Mouse (Mus musculus) liver, adult 2 months (tissue): Measurements from ENCODE around the gene Micu1. TPM values are rescaled to one million over a fixed set of nuclear protein-coding genes. Genes with fewer than 3 reads are reported as not detected.

Experiments
- DNase-seq: peaks from one replicate; pipeline ENCODE4 v3.0.0-alpha.2; 2011; ENCODE audit warnings: low read depth, low spot score; ENCODE audit errors: extremely low read depth
- H3K27ac ChIP-seq: fragments of 200-500 bp; replicated peaks from 2 replicates; pipeline ENCODE4 v1.5.1; 2012; ENCODE audit warnings: low read depth, mild to moderate bottlenecking, control low read depth, inconsistent platforms, low read length; ENCODE audit not compliant: insufficient read depth
- H3K27me3 ChIP-seq: fragments of 200-500 bp; 2 replicates; pipeline ENCODE4 v1.6.1; 2012; ENCODE audit warnings: mild to moderate bottlenecking, moderate library complexity, low read length, inconsistent platforms; ENCODE audit not compliant: control insufficient read depth, insufficient read depth
- H3K36me3 ChIP-seq: fragments of 200-500 bp; 2 replicates; pipeline ENCODE4 v1.6.1; 2012; ENCODE audit warnings: low read length, inconsistent platforms; ENCODE audit not compliant: control insufficient read depth, insufficient read depth
- H3K4me1 ChIP-seq: fragments of 200-500 bp; 2 replicates; pipeline ENCODE4 v1.6.1; 2011; ENCODE audit warnings: low read length; ENCODE audit not compliant: control insufficient read depth, insufficient read depth
- H3K4me3 ChIP-seq: fragments of 200-500 bp; 2 replicates; pipeline ENCODE4 v1.5.1; 2011; ENCODE audit warnings: low read depth, mild to moderate bottlenecking, control low read depth, low read length, moderate library complexity; ENCODE audit not compliant: insufficient read depth
- H3K79me2 ChIP-seq: fragments of 200-500 bp; 2 replicates; pipeline ENCODE4 v1.6.1; 2012; ENCODE audit warnings: inconsistent platforms, mild to moderate bottlenecking, low read length, moderate library complexity; ENCODE audit not compliant: control insufficient read depth, insufficient read depth
- H3K9ac ChIP-seq: fragments of 200-500 bp; 2 replicates; pipeline ENCODE4 v1.6.1; 2012; ENCODE audit warnings: low read depth, mild to moderate bottlenecking, control low read depth, inconsistent platforms, low read length
- CTCF ChIP-seq: fragments of 200-500 bp; IDR thresholded peaks from 2 replicates; pipeline ENCODE4 v1.5.1; 2011; ENCODE audit warnings: low read depth, low read length, control low read depth
- POLR2A ChIP-seq: fragments of 200-500 bp; IDR thresholded peaks from 2 replicates; pipeline ENCODE4 v1.6.1; 2011; ENCODE audit warnings: low read length, control low read depth; ENCODE audit not compliant: insufficient read depth; ENCODE audit errors: extremely low read depth
- WGBS: fragments of 180-500 bp; shearing (Covaris S2); methylation state at CpG from one replicate; pipeline ENCODE4 v1.1.7; 2018; 5-methylcytosine and 5-hydroxymethylcytosine counted together
- polyA plus RNA-seq: library from polyadenylated mRNA; depleted of rRNA; stranded (reverse); fragments of >200 nt; gene quantifications from 2 replicates; pipeline ENCODE4 v1.2.3, GENCODE M21; 2012
- total RNA-seq: library from RNA; depleted of rRNA; stranded (reverse); fragments of >200 nt; gene quantifications from 2 replicates; pipeline ENCODE4 v1.2.3, GENCODE M21; 2014

Gene Micu1
- total and polyA plus RNA-seq, 2 experiments, result 24.1 to 24.4 TPM

DNA sequence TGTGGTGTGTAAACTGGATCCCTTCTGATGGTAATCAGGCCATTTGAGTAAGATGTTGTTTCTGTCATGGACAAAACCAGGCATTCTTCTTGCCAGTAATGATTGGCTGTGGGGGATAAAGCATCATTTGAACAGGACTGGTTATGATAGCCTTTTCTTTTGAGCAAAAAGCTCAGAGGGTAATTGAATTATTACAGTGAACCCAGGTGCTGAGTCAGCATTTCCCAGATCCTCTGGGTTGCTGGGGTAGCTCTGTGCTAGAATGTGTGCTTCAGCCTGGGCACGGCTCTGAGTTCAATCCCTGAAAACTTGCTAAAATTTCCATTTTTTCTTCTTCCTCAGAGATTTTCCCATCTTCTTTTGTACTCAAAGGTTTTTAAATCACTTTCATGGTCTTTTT, 52.6 kb downstream of the Micu1 start:
- H3K4me1 ChIP-seq, result no peaks in the 10 kb centered on the region
- H3K4me3 ChIP-seq, result no peak overlapping the region
- no peaks in the 10 kb centered on the region for H3K79me2 ChIP-seq
- no peak overlapping the region for H3K27ac ChIP-seq
- no peaks in the 10 kb centered on the region; the same call in 1 of the 2 replicates for H3K36me3 ChIP-seq
- DNase-seq, result no peak
- TF ChIP-seq POLR2A (no peak), CTCF (no peak)
- no peak overlapping the region for H3K9ac ChIP-seq
- 97% methylated on average over 1 of the region's 1 CpGs for WGBS
- no peaks in the 10 kb centered on the region for H3K27me3 ChIP-seq

DNA sequence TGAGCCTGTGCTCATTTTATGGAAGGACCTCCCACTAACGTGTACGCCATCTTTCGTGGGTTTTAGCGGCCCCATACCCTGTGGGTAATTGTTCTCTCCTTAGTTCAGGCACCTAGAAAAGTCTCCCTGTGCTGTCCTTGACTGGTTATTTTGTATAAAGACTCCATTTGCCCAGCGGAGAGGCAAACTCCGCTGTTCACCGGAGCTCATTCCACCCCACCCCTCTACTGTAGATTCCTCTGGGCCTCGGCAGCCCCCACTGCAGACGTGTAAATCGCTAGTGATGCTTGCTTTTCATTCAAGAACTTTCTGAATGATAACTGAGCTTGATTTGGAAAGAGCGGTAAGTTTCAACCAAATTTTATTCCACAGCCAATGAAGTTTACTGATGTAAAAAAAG, 53.4 kb downstream of the Micu1 start:
- Histone ChIP-seq H3K4me1 (no peaks in the 10 kb centered on the region), H3K27me3 (no peaks in the 10 kb centered on the region), H3K79me2 (no peaks in the 10 kb centered on the region), H3K4me3 (no peak overlapping the region), H3K27ac (no peak overlapping the region), H3K9ac (no peak overlapping the region), H3K36me3 (no peaks in the 10 kb centered on the region; the same call in 1 of the 2 replicates)
- no peak for DNase-seq
- WGBS, result 97% methylated on average over 11 of the region's 11 CpGs
- no peak for TF ChIP-seq CTCF
- no peak for TF ChIP-seq POLR2A

DNA sequence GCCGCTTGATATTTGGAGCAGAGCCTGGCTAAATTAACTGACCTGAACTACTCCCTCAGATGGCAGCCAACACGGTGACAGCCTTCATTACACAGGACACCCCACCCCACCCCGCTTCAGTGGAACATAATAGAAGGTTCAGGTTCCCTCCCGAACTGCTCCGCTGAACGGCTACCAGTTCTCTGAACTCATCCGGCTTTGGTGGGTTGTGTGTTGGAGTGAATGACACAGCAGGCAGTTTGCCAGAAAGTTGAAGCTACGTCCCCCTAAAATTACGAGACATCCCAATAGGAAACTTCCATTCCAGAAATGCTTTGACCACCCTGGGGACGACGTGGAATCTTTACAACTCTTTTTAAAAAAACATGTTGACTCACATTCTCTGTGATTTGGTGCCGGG, 53.8 kb downstream of the Micu1 start:
- H3K4me1 ChIP-seq, result no peaks in the 10 kb centered on the region
- no peak overlapping the region for H3K27ac ChIP-seq
- DNase-seq, result no peak
- 94% methylated on average over 12 of the region's 12 CpGs for WGBS
- H3K4me3 ChIP-seq, result no peak overlapping the region
- H3K27me3 ChIP-seq, result no peaks in the 10 kb centered on the region
- H3K36me3 ChIP-seq, result no peaks in the 10 kb centered on the region
- H3K79me2 ChIP-seq, result no peaks in the 10 kb centered on the region
- no peak overlapping the region for H3K9ac ChIP-seq
- TF ChIP-seq POLR2A, result no peak
- TF ChIP-seq CTCF, result no peak

DNA sequence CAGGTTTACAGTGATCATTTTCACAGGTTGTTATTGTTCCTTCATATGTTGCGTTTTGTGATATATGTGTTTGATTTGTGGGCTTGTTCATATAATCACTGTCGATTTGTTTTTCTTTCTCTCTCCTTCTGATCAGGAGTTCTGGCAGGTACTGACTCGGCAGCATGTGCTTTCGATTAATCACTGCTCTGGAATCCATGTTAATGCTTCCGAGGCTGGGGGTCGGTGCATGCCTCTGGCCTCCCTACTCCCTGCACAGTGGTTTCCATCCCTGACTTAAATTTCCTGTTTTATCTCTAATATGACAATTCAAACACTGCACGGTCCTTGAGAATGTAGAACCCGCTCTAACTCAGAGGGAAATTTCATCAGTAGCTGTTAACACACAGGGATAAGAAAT, 54.3 kb downstream of the Micu1 start:
- no peaks in the 10 kb centered on the region for H3K79me2 ChIP-seq
- H3K4me1 ChIP-seq, result no peaks in the 10 kb centered on the region
- 86% methylated on average over 8 of the region's 8 CpGs for WGBS
- H3K27ac ChIP-seq, result no peak overlapping the region
- DNase-seq, result no peak
- H3K4me3 ChIP-seq, result no peak overlapping the region
- H3K36me3 ChIP-seq, result no peaks in the 10 kb centered on the region
- TF ChIP-seq POLR2A (no peak), CTCF (no peak)
- no peaks in the 10 kb centered on the region for H3K27me3 ChIP-seq
- H3K9ac ChIP-seq, result no peak overlapping the region

DNA sequence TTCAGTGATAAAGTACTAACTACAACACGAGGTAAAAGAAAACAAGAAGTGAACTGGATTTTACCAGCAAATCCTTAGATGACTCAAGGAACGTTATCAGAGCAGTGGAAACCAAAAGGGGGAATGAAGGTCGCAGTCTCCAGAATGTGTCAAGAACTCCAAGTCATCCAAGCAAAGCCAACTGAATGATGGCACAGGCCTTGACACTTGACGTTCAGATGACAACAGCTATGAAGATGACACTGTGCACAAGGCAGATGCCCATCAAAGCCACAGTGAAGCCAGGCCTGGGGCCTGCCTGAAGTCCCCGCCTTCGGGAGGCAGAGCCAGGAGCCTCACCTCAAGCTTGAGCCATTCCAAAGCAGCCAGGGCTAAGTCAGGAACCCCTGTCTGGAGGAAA, 62.5 kb downstream of the Micu1 start:
- Histone ChIP-seq H3K27me3 (no peaks in the 10 kb centered on the region), H3K79me2 (no peaks in the 10 kb centered on the region), H3K4me3 (no peak overlapping the region), H3K36me3 (no peaks in the 10 kb centered on the region), H3K27ac (no peak overlapping the region), H3K9ac (no peak overlapping the region), H3K4me1 (peaks cover 8% of the 10 kb centered on the region)
- 95% methylated on average over 6 of the region's 6 CpGs for WGBS
- TF ChIP-seq CTCF (no peak), POLR2A (no peak)
- no peak for DNase-seq

DNA sequence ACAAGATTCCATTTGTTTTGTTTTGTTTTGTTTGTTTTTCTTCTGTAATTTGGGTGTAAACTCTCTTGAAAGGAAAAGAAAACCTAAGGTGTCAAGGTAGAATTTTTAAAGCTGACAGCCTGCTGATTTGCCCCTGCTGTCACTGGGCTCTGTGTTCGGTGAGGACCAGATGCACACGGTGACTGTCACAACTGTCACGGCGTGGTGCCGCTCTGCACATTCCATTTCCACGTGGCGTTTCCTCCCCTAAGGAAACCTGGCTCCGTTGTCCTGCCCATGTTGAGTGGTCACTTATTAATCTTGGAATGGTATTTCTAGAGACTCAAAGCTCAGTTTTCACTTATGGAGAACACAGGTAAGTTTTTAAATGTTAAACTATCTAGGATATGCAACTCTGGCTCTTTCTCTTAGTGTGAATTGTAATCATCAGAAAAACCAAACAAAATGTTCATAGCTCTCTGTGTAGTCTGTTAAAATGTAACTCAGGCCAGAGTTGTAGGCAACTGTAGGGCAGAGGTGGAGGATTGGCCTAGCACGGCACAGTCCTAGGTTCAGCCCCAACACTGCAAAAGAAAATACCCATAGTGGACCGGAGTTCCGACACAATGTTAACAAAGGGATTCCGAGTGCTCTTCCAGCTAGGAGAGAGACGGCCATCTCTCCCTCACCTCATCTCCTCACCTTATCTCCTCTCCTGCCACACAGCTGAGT, 66.2 kb downstream of the Micu1 start:
- peak overlapping the region; percentile 36; the same call in 1 of the 2 replicates for H3K4me3 ChIP-seq
- H3K4me1 ChIP-seq, result peaks cover 8% of the 10 kb centered on the region
- 28% methylated on average over 13 of the region's 13 CpGs for WGBS
- no peaks in the 10 kb centered on the region for H3K27me3 ChIP-seq
- no peaks in the 10 kb centered on the region for H3K79me2 ChIP-seq
- H3K9ac ChIP-seq, result no peak overlapping the region
- TF ChIP-seq POLR2A, result no peak
- TF ChIP-seq CTCF, result no peak
- H3K27ac ChIP-seq, result peak overlapping the region; percentile 57
- no peaks in the 10 kb centered on the region for H3K36me3 ChIP-seq
- DNase-seq, result peak; percentile 92
